Mouse (Mus musculus) forebrain, postnatal 0 days (tissue): ENCODE measurements around the gene Vrk1. TPM values are rescaled to one million over a fixed set of nuclear protein-coding genes. Genes with fewer than 3 reads are reported as not detected.

Experiments used
- ATAC-seq: fragments of 200-750 bp; cut with Nextera tagmentation; 2 replicates; pipeline ENCODE4 v1.8.0; 2017; ENCODE audit warnings: mild to moderate bottlenecking, moderate library complexity
- DNase-seq: peaks from one replicate; pipeline ENCODE4 v3.0.0-alpha.2; 2015
- H3K27ac ChIP-seq: fragments of 300-500 bp; sonication (generic); 2 replicates; pipeline ENCODE4 v1.5.1; 2014; ENCODE audit warnings: low read depth, mild to moderate bottlenecking, antibody characterized with exemption, low read length, moderate library complexity, mixed read lengths
- H3K27me3 ChIP-seq: fragments of 300-500 bp; sonication (generic); 2 replicates; pipeline ENCODE4 v1.6.1; 2014; ENCODE audit warnings: mild to moderate bottlenecking, low read length, mixed read lengths; ENCODE audit not compliant: insufficient read depth
- H3K36me3 ChIP-seq: fragments of 300-500 bp; sonication (generic); 2 replicates; pipeline ENCODE4 v1.6.1; 2014; ENCODE audit warnings: mild to moderate bottlenecking, moderate library complexity; ENCODE audit not compliant: insufficient read depth
- H3K4me1 ChIP-seq: fragments of 300-500 bp; sonication (generic); 2 replicates; pipeline ENCODE4 v1.6.1; 2014; ENCODE audit warnings: antibody characterized with exemption; ENCODE audit not compliant: insufficient read depth
- H3K4me2 ChIP-seq: fragments of 300-500 bp; sonication (generic); 2 replicates; pipeline ENCODE4 v1.6.1; 2014; ENCODE audit warnings: low read depth, mild to moderate bottlenecking, moderate library complexity
- H3K4me3 ChIP-seq: fragments of 300-500 bp; sonication (generic); 2 replicates; pipeline ENCODE4 v1.5.1; 2014; ENCODE audit warnings: low read depth, low read length, mixed read lengths
- H3K9ac ChIP-seq: fragments of 300-500 bp; sonication (generic); 2 replicates; pipeline ENCODE4 v1.6.1; 2014; ENCODE audit warnings: mild to moderate bottlenecking
- H3K9me3 ChIP-seq: fragments of 300-500 bp; sonication (generic); 2 replicates; pipeline ENCODE4 v1.6.1; 2016; ENCODE audit warnings: low read length
- CTCF ChIP-seq: sonication (generic); IDR thresholded peaks from 2 replicates; pipeline ENCODE4 v1.5.1; 2016; ENCODE audit warnings: antibody characterized with exemption, control low read depth, low read depth
- WGBS: fragments of 180-500 bp; shearing (Covaris S2); extraction: QIAGEN DNeasy Blood & Tissue Kit; methylation state at CpG from one replicate; pipeline ENCODE4 v1.1.7; 2014; 5-methylcytosine and 5-hydroxymethylcytosine counted together
- polyA plus RNA-seq: library from polyadenylated mRNA; unstranded; fragments of >200 nt; fragmentation: Nextera tagmentation; extraction: Ambion mirVana; gene quantifications from 2 replicates; pipeline ENCODE4 v1.2.1, GENCODE M21; 2015
- total RNA-seq: library from RNA; depleted of rRNA; stranded (reverse); fragments of >200 nt; gene quantifications from 2 replicates; pipeline ENCODE4 v1.2.3, GENCODE M21; 2014; rRNA removed

Gene Vrk1
- total and polyA plus RNA-seq, 2 experiments from 2014 or later, result 34.9 to 51.5 TPM

DNA sequence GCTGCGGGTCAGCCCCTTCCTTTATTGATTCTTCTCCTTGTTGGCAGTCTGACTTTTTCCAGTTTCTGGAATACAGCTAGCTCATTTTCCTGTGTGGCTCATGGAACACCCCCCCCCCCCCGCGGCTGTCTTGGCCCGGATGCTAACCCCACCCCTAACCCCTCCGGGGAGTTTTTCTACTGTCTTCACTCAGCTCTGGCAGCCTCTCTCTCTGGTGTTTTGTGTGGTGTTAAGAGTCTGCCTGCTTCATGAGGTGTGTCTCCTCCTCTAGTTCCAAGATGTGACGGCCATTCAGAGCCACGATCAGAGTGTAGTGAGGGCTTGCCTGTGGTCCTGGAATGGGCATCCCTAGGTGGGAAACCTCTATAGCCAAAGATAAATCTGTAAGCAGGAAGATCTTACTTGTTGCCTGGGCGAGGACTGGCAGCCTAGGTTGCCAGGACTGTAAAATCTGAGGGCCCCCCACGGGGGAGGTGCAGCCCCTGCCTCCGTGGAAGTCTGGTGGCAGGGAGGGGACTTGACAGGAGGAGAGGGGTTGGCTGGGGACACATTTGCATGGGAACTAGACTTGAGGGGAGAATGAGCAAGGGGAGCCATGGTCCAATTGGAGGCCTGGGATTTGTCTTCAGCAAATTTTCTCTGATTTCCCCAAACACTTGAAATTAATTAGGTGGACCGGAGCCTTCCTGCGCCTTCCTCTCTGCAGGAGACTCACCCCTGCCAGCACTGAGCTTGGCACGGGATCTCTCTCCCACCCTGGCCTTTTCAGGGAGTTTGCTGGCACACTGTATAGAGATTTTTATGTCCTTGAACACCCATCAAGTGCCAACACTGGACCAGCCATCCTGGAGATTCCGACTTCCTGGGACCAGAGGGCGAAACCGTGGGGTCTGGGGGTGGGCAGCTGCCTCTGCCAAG, 93.0 kb downstream of the Vrk1 start:
- peak; percentile 46; the same call in 1 of the 2 replicates for ATAC-seq
- no peaks in the 10 kb centered on the region for H3K9me3 ChIP-seq
- no peak overlapping the region for H3K27ac ChIP-seq
- peak; percentile 36 for DNase-seq
- no peaks in the 10 kb centered on the region for H3K36me3 ChIP-seq
- no peaks in the 10 kb centered on the region for H3K4me1 ChIP-seq
- no peak overlapping the region for H3K4me3 ChIP-seq
- no peak overlapping the region for H3K9ac ChIP-seq
- no peak overlapping the region for H3K4me2 ChIP-seq
- H3K27me3 ChIP-seq, result no peaks in the 10 kb centered on the region
- TF ChIP-seq CTCF, result no peak
- 28% methylated on average over 16 of the region's 16 CpGs for WGBS

DNA sequence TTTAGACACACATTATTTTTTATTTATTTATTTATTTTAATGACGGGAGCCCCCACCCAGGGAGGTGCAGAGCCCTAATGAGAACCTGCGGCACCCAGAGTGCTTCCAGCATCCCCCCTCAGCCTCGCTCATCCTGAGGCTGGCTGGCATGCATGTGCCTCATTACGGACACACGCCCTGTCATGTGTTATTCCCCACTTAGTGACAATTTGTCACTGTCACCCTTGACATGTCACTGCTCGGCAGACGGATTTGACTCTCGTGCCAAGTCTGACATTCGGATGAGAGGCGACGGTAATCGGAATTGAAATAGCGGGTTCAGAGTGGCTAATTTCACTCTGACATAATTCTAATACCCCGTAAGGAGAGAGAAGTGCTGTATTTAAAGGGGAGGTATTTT, 97.2 kb downstream of the Vrk1 start:
- WGBS, result 29% methylated on average over 14 of the region's 14 CpGs
- ATAC-seq (peak; percentile 80), DNase-seq (peak; percentile 71)
- H3K9ac ChIP-seq, result no peak overlapping the region
- TF ChIP-seq CTCF, result no peak
- no peak overlapping the region for H3K4me2 ChIP-seq
- H3K36me3 ChIP-seq, result no peaks in the 10 kb centered on the region
- H3K9me3 ChIP-seq, result no peaks in the 10 kb centered on the region
- H3K27me3 ChIP-seq, result no peaks in the 10 kb centered on the region
- no peaks in the 10 kb centered on the region for H3K4me1 ChIP-seq
- H3K27ac ChIP-seq, result 0 out of 2 replicates have a peak overlapping the region, but pooled peaks have one; percentile 0
- no peak overlapping the region for H3K4me3 ChIP-seq

DNA sequence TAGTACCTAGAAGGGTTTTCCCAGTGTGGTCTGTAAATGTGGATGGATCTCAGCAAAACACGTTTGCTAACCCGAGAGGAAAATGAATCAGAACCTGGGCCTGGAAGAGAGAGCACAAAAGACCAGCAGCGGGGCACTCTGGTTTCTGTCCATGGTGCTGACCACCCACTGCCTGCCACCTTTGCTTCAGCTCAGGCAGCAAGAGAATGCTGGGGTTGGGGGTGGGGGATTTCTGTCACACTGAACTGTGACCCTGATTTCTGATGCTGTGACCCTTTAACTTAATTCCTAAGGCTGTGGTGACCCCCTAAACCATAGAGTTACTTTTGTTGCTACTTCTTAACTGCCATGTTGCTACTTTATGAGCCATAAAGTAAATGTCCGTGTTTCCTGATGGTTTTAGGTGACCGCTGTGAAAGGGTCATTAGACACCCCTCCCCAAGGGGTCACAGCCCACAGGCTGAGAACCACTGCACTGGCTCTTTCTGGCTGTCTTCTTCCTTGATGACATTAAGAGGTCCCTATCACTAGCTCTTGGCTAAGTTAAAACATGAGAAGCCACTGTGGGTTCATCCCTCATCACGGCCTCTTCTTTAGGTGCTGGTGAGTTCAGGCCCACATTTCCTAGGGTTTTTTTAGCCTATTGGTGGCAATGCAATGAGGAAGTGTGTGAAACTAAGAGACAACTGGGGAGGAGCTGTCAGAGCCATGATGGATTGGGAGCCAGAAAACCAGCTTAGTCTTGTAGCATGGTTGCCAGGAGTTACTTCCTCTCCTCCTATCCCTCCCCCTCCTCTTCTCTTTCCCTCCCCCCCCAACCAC, 105.3 kb downstream of the Vrk1 start:
- ATAC-seq (no peak; the same call in 1 of the 2 replicates), DNase-seq (no peak)
- 42% methylated on average over 6 of the region's 6 CpGs for WGBS

DNA sequence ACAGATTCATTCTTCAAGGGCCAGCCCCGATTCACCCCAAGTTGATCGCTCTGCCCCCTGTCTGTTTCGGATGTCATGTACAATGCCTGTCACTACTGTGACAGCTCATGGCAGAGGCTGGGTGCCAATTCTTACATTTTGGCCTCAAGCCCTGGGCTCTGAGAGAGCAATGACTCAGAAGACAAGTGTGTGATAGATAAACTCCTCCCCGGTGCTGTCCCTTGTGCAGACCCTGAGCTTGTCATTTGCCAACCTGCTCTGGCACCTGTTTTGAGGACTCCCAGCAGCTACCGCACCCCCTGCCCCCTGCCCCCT, 105.8 kb downstream of the Vrk1 start:
- DNase-seq (peak; percentile 71), ATAC-seq (peak; percentile 72)
- Histone ChIP-seq H3K4me2 (no peak overlapping the region), H3K9me3 (no peaks in the 10 kb centered on the region), H3K9ac (no peak overlapping the region), H3K27ac (no peak overlapping the region), H3K27me3 (no peaks in the 10 kb centered on the region), H3K36me3 (no peaks in the 10 kb centered on the region), H3K4me1 (0 out of 2 replicates have a peak, but pooled peaks cover 5% of the 10 kb centered on the region), H3K4me3 (no peak overlapping the region)
- TF ChIP-seq CTCF, result no peak
- WGBS, result 35% methylated on average over 5 of the region's 5 CpGs

More for the DNA sequence above, 105.3 kb downstream of the Vrk1 start:
- H3K27me3 ChIP-seq, result no peaks in the 10 kb centered on the region
- no peaks in the 10 kb centered on the region for H3K9me3 ChIP-seq
- 0 out of 2 replicates have a peak, but pooled peaks cover 5% of the 10 kb centered on the region for H3K4me1 ChIP-seq
- H3K9ac ChIP-seq, result no peak overlapping the region
- no peak for TF ChIP-seq CTCF
- no peak overlapping the region for H3K4me2 ChIP-seq
- no peaks in the 10 kb centered on the region for H3K36me3 ChIP-seq
- H3K4me3 ChIP-seq, result no peak overlapping the region
- no peak overlapping the region for H3K27ac ChIP-seq

DNA sequence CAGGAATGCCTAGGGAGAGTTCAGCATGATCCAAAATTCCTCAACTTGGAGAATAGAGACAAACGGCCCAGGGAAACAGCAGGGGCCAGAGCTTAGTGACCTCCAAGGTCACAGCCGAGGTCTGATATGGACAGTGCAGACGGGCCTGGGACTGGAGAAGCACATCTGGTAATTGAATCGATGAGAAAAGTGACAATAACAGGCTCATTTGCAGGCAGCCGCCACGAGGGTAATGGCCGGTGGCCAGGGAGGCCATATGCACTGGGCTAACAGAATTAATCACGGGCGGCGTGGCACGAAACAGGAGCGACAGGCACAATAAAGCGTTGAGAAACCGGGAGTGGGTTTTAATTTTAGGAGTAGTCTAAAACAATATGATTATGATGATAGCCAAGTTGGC, 113.2 kb downstream of the Vrk1 start:
- no peak for ATAC-seq
- peaks cover 8% of the 10 kb centered on the region; the same call in 1 of the 2 replicates for H3K4me1 ChIP-seq
- TF ChIP-seq CTCF, result no peak; the same call in 1 of the 2 replicates
- no peak overlapping the region for H3K27ac ChIP-seq
- H3K4me2 ChIP-seq, result no peak overlapping the region
- DNase-seq, result no peak
- no peaks in the 10 kb centered on the region for H3K27me3 ChIP-seq
- WGBS, result 23% methylated on average over 14 of the region's 14 CpGs
- H3K36me3 ChIP-seq, result no peaks in the 10 kb centered on the region
- no peak overlapping the region for H3K9ac ChIP-seq
- H3K4me3 ChIP-seq, result no peak overlapping the region
- H3K9me3 ChIP-seq, result no peaks in the 10 kb centered on the region

DNA sequence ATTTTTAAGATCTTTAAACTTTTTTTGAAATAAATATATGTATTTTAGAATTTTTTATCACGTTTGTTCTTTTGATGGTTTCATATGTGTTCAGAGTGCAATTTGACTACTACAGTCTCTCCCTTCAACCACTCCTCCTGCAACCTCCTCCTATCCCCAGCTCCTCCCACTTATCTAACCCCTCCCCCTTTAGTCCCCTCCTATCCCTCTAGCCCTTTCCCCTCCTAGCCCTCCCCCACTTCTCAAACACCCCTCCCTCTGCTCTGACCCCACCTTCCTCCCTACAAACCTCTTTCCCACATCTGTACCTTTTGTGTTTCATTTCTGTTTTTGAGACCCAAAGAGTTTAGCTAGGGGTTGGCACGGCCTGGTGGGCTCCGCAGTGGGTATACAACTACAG, 114.6 kb downstream of the Vrk1 start:
- Histone ChIP-seq H3K9ac (no peak overlapping the region), H3K27me3 (no peaks in the 10 kb centered on the region), H3K27ac (no peak overlapping the region), H3K4me3 (no peak overlapping the region), H3K36me3 (no peaks in the 10 kb centered on the region), H3K4me1 (peaks cover 8% of the 10 kb centered on the region; the same call in 1 of the 2 replicates), H3K4me2 (no peak overlapping the region), H3K9me3 (no peaks in the 10 kb centered on the region)
- WGBS, result 92% methylated on average over 3 of the region's 3 CpGs
- DNase-seq, result no peak
- no peak for ATAC-seq
- no peak for TF ChIP-seq CTCF

Other genes with a start within 250 kb of the Vrk1 start
- gene Papola, start 225.5 kb upstream of the Vrk1 start, total RNA-seq, result 96.8 and 110 TPM in 2 replicates
- gene Papola, start 225.5 kb upstream of the Vrk1 start, polyA plus RNA-seq, result 117 and 131 TPM in 2 replicates